Mouse (Mus musculus): ENCODE results near the gene Fam32a.

Fam32a gene

DNA sequence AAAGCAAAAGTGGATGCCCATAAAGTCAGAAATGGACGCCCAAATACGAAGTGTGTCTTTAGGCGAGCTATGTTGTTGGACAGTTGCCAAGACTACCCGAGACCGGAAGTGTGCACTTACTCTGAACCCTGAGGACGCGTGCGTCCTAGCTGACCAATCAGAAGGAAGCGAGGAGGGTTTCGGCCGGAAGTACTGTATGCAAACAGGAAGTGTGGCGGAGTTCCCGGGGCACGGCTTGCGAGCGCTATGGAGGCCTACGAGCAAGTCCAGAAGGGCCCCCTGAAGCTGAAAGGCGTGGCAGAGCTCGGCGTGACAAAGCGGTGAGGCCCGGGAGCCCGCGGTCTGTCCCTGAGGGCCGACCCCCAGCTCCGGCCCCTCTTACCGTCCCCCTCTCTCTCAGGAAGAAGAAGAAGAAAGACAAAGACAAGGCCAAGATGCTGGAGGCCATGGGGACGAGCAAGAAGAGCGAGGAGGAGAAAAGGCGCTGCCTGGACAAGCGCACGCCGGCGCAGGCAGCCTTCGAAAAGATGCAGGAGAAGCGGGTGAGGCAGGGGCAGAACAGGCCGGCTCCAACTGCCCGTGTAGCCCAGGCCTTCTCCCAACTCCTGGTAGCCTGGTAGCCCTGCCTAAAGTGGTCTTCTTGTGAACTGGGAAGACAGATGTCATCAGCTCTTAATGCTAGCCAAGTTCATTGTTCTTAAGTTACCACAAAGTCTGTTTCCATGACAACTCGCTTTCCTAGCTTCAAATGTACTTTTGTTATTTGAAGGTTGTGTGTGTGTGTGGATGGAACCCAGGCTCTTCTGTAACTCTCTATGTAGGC lies at the start of gene Fam32a:
Gene Fam32a, plus strand, starts transcription at position 190 of the 823 bp plus-strand sequence.
- in situ Hi-C loops (cut with MboI, MseI) = no loop called here

- in situ Hi-C loops (cut with MboI, MseI) = no loop called here
These were observed 42.1 kb upstream of the Fam32a start for GRCm38 (mm10) chr8:72177346-72177925.

GRCm38 (mm10) chr8:72183554-72184202 lies 35.9 kb upstream of the Fam32a start:
- in situ Hi-C loops (cut with MboI, MseI) = no loop called here

DNA sequence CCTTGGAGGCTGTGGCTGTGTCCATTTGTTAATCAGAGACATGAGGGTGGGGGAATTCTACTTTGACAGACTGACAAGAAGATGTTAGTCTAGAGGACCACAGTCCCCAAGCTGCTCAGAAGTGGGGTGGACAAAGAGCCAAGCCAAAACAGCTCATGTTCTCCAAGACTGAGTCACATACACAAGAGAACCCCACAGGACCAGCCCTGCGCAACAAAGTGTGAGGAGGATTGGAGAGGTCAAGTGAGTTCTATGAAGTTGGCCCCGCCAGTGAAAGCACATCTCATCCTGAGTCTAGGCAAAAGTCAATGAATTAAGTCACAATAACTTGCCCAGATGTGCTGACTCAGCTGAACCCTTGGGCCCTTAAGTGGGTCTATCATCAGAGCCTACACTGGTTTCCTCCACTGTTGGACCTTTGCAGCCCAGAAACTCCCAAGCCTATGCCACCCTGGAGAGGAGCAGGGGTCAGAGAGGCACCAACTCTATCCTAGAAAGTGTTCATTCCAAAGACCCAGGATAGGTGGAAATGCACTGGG lies 31.7 kb upstream of the Fam32a start:
- in situ Hi-C loops (cut with MboI, MseI) = no loop called here

- in situ Hi-C loops (cut with MboI, MseI) = no loop called here
These were observed 29.9 kb upstream of the Fam32a start, which contains the start of gene Hsh2d for GRCm38 (mm10) chr8:72189417-72190214. Hsh2d (plus strand) TSS chr8:72189638.

DNA sequence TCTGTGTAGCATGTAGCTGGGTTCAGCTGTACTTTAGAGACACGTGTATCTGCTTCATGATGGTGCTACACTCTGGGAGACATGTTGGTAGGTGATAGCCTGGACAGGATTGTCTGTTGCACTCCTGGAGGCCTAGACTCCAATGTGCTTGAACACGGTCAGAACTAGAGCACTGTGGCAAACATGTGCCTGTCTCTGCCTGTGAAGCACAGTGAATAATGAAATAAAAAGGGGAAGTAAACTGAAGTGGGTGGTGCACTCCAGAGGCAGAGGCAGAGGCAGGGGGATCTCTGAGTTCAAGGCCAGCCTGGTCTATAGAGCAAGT lies 29.4 kb upstream of the Fam32a start:
- in situ Hi-C loops (cut with MboI, MseI) = no loop called here

DNA sequence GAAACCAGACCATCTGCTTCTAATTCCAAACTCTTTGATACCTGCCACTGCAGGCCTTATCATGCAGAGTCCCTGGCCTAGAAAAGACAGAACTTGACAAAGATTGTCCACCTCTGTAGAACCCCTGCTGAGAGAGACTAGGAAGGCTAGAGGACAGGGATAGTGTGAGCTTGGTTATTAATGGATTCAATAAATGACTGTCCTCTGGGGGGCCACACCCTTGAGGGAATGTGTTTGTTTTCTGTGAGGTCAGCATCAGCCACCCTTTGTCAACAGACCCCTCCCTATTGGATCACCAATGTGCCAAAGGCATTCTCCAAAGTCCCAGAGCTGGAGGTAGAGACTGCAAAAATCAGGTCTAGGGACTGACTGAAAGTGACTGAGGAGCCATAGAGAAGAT lies 27.5 kb upstream of the Fam32a start:
- in situ Hi-C loops (cut with MboI, MseI) = no loop called here

DNA sequence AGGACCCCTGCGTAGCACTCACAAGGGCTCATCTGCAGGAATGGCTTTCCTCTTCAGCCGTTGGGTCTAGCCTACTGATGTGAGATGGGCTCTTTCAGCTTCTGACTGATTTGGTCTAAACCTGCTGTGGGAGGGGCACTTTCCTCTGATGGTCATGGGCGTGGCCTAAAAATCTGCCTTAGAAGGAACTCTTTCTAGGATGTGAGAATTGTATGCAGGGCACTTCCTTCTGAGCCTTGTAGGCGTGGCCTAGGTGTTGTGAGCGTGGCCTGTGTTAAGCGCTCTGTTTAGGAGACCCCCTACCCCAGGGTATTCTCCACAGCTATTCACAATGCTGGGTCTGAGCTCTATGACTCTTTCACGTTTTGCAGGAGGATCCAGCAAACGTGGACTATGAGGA lies 21.5 kb upstream of the Fam32a start:
- in situ Hi-C loops (cut with MboI, MseI) = no loop called here

DNA sequence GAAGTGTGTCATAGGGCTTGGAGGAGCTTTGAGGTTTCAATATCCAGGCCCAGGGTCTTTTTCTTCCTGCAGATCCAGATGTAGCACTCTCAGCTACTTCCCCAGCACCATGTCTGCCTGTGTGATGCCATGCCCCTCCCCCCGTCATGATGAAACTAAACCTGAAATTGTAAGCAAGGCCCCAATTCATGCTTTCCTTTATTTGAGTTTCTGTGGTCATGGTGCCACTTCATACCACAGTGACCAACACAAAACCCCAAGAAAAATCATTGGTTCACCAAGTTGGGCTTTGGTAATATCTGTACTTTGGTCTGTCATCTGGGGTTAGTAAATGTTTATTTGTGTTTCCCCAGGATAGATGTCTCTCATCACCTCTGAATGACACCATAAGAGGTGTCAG lies 10.9 kb upstream of the Fam32a start:
- in situ Hi-C loops (cut with MboI, MseI) = no loop called here

DNA sequence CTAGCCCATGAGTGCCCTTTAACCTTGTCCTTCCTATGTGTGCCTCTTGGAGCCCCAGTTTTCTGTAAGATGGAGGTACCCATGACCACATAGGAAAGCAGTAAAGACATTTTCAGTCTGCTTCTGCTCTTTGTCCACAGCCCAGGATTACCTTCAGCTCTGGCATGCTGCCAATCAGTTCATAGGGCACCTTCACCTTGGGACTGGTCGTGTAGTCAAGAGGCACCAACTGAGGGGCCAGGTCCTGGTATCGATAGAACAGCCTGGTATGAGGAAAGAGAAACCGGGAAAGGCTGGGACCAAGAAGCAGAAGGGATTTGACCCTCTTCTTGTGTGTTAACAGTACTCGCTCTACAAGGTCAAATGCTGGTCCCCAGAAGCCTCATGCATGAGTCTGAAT lies 9.3 kb upstream of the Fam32a start:
- in situ Hi-C loops (cut with MboI, MseI) = no loop called here

GRCm38 (mm10) chr8:72210710-72211109 lies 8.8 kb upstream of the Fam32a start:
- in situ Hi-C loops (cut with MboI, MseI) = no loop called here

GRCm38 (mm10) chr8:72211846-72212245 lies 7.7 kb upstream of the Fam32a start:
- in situ Hi-C loops (cut with MboI, MseI) = no loop called here

DNA sequence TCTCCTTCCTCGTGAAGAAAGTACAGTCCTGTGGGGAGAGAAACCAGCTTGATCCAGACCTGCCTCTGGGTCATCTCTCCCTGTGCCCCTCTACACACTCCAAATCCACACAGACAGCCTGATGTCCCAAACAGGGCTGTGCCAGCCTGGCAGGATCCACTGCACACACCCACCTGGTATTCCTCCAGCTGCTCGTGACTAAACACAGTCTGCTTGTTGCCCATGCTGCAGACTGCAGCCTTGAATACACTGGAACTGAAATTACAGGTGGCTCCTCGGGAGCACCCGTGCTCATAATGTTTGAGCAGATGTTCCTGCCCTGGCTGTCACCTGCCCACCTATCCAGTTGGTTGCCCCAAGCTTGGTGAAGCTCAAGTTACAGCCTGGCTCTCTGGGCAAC lies 6.8 kb upstream of the Fam32a start, which contains the start of gene Cib3:
Gene Cib3, minus strand, starts transcription at position 87 of the 400 bp plus-strand sequence.
- in situ Hi-C loops (cut with MboI, MseI) = no loop called here

DNA sequence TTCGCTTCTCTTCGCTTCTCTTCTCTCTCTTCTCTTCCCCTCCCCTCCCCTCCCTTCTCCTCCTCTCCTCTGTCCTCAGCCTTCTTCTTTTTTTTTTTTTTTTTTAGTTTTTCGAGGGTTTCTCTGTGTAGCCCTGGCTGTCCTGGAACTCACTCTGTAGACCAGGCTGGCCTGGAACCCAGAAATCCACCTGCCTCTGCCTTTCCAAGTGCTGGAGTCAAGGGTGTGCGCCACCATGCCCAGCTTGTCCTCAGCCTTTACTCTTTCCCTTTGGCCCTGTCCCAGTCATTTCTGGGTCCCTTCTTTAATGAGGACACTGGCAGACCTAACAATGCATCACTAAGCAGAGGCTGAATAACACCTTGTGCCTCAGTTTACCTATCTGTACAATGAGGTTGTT lies 6.0 kb upstream of the Fam32a start, which contains the start of gene Gm11034:
Gene Gm11034, minus strand, starts transcription at position 101 of the 400 bp plus-strand sequence.
- in situ Hi-C loops (cut with MboI, MseI) = no loop called here

DNA sequence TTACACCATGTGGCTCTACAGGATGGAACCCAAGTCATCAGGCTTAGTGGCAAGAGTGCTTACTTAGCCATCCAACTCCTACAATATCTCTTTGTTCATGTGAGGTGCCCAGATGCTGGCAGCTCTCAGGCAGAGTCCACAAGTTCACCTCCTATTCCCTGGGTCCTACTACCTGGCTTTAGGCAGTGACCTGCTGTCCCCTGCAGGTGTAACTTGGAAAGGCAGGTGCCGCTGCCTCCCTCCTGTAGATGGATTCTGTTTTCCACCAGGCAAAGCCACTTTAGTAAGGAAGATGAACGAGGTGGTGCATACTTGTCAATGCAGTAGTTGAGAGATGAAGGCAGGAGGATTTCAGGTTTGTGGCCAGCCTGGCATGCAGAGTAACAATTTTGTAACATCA lies 4.5 kb upstream of the Fam32a start:
- in situ Hi-C loops (cut with MboI, MseI) = no loop called here

DNA sequence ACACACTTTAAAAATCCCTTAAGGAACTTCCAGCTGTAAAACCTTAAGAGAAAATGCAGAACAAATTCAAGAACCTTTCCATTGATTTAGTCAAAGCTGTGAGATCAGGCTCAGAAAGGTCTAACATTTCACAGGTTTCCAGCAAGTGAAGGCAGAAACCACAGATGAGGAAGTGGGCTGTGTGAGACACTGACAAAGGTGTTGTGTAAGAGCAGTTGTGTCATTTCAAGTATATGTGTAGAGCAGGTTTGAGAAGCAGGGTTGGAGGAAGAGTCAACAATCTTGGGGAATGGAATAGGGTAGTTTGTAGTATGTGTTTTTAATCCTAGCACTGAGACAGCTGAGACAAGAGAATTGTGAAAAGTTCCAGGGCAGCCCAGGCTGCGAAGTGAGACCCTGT lies 3.7 kb upstream of the Fam32a start:
- in situ Hi-C loops (cut with MboI, MseI) = no loop called here

DNA sequence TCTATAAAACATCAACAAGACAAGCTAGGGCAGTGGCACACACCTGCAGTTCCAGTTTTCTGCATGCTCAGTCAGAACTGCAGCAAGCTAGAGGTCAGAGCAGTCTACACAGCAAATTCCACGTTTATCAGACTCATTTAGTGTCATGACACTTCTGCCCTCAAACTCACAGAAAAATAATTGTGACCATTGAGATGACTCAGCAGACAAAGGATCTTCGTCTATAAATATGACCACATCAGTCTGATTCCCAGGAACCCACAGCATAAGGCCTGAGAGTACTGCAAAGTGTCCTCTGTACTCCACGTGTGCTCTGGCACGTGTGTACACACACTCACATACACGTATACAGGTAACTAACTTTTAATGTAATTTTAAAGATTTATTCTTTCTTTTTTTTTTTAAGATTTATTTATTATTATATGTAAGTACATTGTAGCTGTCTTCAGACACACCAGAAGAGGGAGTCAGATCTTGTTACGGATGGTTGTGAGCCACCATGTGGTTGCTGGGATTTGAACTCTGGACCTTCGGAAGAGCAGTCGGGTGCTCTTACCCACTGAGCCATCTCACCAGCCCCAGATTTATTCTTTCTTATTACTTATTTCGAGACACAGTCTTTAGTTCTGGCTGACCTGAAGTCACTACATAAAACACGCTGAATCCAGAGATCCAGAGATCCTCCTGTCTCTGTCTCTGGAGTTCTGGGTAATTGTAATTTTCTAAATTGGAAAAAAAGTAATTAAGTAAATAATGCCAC lies 569 bp upstream of the Fam32a start:
- in situ Hi-C loops (cut with MboI, MseI) = no loop called here

DNA sequence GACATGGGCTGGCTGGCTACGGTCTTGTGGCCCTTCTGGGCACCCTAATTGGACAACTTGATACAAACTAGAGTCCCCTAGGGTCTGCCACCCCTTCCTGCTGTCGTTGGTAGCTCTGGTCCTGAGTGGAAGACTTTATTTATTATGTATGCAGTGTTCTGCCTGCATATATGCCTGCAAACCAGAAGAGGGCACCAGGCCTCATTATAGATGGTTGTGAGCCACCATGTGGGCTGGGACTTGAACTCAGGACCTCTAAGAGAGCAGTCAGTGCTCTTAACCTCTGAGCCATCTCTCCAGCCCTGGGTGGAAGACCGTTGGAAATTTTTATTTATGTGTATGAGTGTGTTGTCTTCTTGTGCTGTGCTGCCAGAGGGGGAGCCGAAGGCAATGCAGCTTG lies 1.2 kb downstream of the Fam32a start:
- in situ Hi-C loops (cut with MboI, MseI) = no loop called here

GRCm38 (mm10) chr8:72222656-72223055 lies 3.1 kb downstream of the Fam32a start:
- in situ Hi-C loops (cut with MboI, MseI) = no loop called here

DNA sequence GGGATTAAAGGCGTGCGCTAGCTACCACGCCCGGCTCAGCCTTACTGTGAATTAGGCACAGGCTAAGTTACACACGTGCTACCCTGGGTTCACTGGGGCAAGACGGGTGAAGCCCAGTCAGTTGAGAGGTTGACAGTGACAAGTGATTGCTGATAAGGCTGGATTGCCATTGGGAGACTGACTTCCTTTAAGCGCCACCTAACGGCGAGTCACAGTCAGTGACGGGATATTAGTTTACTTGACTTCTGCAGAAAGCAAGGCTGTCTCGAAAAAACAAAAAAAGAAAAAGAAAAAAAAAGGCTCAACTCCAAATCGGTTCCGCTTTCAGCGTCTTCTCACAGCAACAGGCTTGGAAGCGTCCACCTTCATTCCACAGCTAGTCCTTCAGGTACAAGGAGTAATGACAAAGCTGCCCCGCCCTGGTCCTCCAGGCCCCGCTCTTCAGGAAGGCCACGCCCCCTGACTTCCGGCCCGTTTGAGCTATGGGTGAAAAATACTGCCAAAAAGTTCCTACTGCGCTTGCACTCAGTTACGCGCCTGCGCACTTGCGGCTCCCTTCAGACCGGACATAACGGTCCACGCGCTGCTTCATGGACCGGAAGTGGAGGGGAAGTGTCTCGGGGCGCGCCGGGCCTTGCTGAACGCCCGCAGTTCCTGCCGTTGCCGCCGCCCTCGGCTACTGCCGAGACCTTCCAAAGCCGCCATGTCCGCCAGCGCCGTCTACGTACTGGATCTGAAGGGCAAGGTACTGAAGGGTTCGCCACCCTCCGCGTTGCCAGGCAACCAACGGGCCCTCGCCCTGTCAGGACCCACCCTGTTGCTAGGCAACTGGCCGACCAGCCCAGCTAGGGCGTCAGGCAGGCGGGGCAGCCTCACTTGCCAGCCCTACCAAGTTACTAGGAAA lies 20.2 kb downstream of the Fam32a start, which contains the start of gene Ap1m1:
Gene Ap1m1, plus strand, starts transcription at position 520 of the 904 bp plus-strand sequence.
- in situ Hi-C loops (cut with MboI, MseI) = no loop called here
